ENCODE assay signal across 8 mouse cellular contexts in genomic region chr7:7136379-7136866, GRCm38 (mm10). TPM values are rescaled to one million over a fixed set of nuclear protein-coding genes. Genes with fewer than 3 reads are reported as not detected.
DNase-seq lines count a peak whose midpoint lies in the region; ATAC-seq lines count a peak whose summit lies in the region.

Gene Zfp773, minus strand, starts transcription at chr7:7136755.

- peak; percentile 97 for ATAC-seq in activated CD4-positive, CD25-positive, alpha-beta regulatory T cell, adult 4 months

- peak; percentile 81 for DNase-seq in cerebellum, postnatal 10 days
- DNase-seq in frontal cortex, postnatal 36 days (ENCODE audit: low spot score in 2 of 2): peak; percentile 61 to 66
- DNase-seq in hindlimb bud, embryonic 11.5 days (ENCODE audit: extremely low spot score, low read depth, low spot score): peak; percentile 64
- peak; percentile 53 to 64 for DNase-seq in left cerebral cortex, adult 18-20 months (ENCODE audit: low spot score in 2 of 2)
- DNase-seq in lung, postnatal 36 days: peak; percentile 68
- DNase-seq in retina, postnatal 1 day: peak; percentile 83
- peak; percentile 67 for DNase-seq in yolk sac, embryonic 10.5 days (ENCODE audit: low spot score)

RNA-seq across cellular contexts. Expression of gene Zfp773, which starts in this region (rescaled TPM):
- 1 to 10 TPM; 8.9 to 9.6 TPM for polyA plus RNA-seq in activated CD4-positive, CD25-positive, alpha-beta regulatory T cell, adult 4 months (2017; shearing (Covaris generic))
- total RNA-seq in left cerebral cortex, adult 18-20 months (2021): 1 to 10 TPM; 2.6 to 2.9 TPM

Comparison
In these comparisons a context has a peak if more than half of its experiments do, and no peak if none do; other contexts are left out.
1. Peak in every context shown above with its lines: DNase-seq and ATAC-seq.